Mouse (Mus musculus) limb, embryonic 11.5 days (tissue): ENCODE measurements around the gene 4933427D14Rik. TPM values are rescaled to one million over a fixed set of nuclear protein-coding genes. Genes with fewer than 3 reads are reported as not detected.

ENCODE experiments used
- ATAC-seq: fragments of 200-750 bp; cut with Nextera tagmentation; 2 replicates; pipeline ENCODE4 v1.8.0; 2017; ENCODE audit warnings: low read depth; ENCODE audit not compliant: insufficient number of reproducible peaks, low FRiP score, low TSS enrichment
- DNase-seq: peaks from one replicate; pipeline ENCODE4 v3.0.0-alpha.2; 2015; ENCODE audit warnings: low spot score
- H3K27ac ChIP-seq: fragments of 300-500 bp; sonication (generic); replicated peaks from 2 replicates; pipeline ENCODE4 v1.5.1; 2014; ENCODE audit warnings: low read depth, mild to moderate bottlenecking, low read length
- H3K27me3 ChIP-seq: fragments of 300-500 bp; sonication (generic); 2 replicates; pipeline ENCODE4 v1.6.1; 2014; ENCODE audit warnings: mild to moderate bottlenecking, low read length, mixed read lengths; ENCODE audit not compliant: control insufficient read depth, insufficient read depth
- H3K36me3 ChIP-seq: fragments of 300-500 bp; sonication (generic); 2 replicates; pipeline ENCODE4 v1.6.1; 2014; ENCODE audit warnings: mild to moderate bottlenecking, low read length, moderate library complexity, mixed read lengths; ENCODE audit not compliant: control insufficient read depth, insufficient read depth
- H3K4me1 ChIP-seq: fragments of 300-500 bp; sonication (generic); 2 replicates; pipeline ENCODE4 v1.6.1; 2014; ENCODE audit warnings: low read length, mixed read lengths; ENCODE audit not compliant: control insufficient read depth, insufficient read depth
- H3K4me2 ChIP-seq: fragments of 300-500 bp; sonication (generic); 2 replicates; pipeline ENCODE4 v1.6.1; 2014; ENCODE audit warnings: low read depth, mild to moderate bottlenecking, moderate library complexity; ENCODE audit not compliant: severe bottlenecking
- H3K4me3 ChIP-seq: fragments of 300-500 bp; sonication (generic); 2 replicates; pipeline ENCODE4 v1.5.1; 2014; ENCODE audit warnings: low read depth, low read length
- H3K9ac ChIP-seq: fragments of 300-500 bp; sonication (generic); 2 replicates; pipeline ENCODE4 v1.6.1; 2014; ENCODE audit warnings: mild to moderate bottlenecking, low read length
- H3K9me3 ChIP-seq: fragments of 300-500 bp; sonication (generic); 2 replicates; pipeline ENCODE4 v1.6.1; 2016; ENCODE audit warnings: low read length; ENCODE audit not compliant: control insufficient read depth
- WGBS: fragments of 180-500 bp; shearing (Covaris S2); extraction: QIAGEN DNeasy Blood & Tissue Kit; methylation state at CpG from one replicate; pipeline ENCODE4 v1.1.7; 2014; 5-methylcytosine and 5-hydroxymethylcytosine counted together
- polyA plus RNA-seq: library from polyadenylated mRNA; unstranded; fragments of >200 nt; fragmentation: Nextera tagmentation; extraction: Ambion mirVana; gene quantifications from 2 replicates; pipeline ENCODE4 v1.2.1, GENCODE M21; 2014

4933427D14Rik gene
- polyA plus RNA-seq, 1 experiment from 2014 or later = 11.0 TPM

- WGBS = 91% methylated on average over 2 of the region's 2 CpGs
- no peaks in the 10 kb centered on the region for H3K4me1 ChIP-seq
- H3K4me3 ChIP-seq = no peak overlapping the region
- H3K9ac ChIP-seq = no peak overlapping the region
- H3K9me3 ChIP-seq = no peaks in the 10 kb centered on the region
- no peak overlapping the region for H3K4me2 ChIP-seq
- peaks cover 6% of the 10 kb centered on the region; the same call in 1 of the 2 replicates for H3K36me3 ChIP-seq
- H3K27ac ChIP-seq = no peak overlapping the region
- DNase-seq (no peak), ATAC-seq (no peak)
- H3K27me3 ChIP-seq = no peaks in the 10 kb centered on the region
Measured at GRCm38 (mm10) chr11:72163198-72163597, 44.1 kb downstream of the 4933427D14Rik start.

GRCm38 (mm10) chr11:72156624-72157023, 50.6 kb downstream of the 4933427D14Rik start:
- no peaks in the 10 kb centered on the region for H3K9me3 ChIP-seq
- no peak overlapping the region for H3K4me3 ChIP-seq
- H3K27me3 ChIP-seq = no peaks in the 10 kb centered on the region
- H3K4me2 ChIP-seq = no peak overlapping the region
- 68% methylated on average over 2 of the region's 2 CpGs for WGBS
- H3K4me1 ChIP-seq = no peaks in the 10 kb centered on the region
- H3K9ac ChIP-seq = no peak overlapping the region
- peaks cover 5% of the 10 kb centered on the region; the same call in 1 of the 2 replicates for H3K36me3 ChIP-seq
- H3K27ac ChIP-seq = no peak overlapping the region
- DNase-seq = no peak
- ATAC-seq = no peak

- no peak for DNase-seq
- no peaks in the 10 kb centered on the region for H3K27me3 ChIP-seq
- ATAC-seq = no peak
- H3K27ac ChIP-seq = no peak overlapping the region
- H3K9me3 ChIP-seq = no peaks in the 10 kb centered on the region
- H3K4me1 ChIP-seq = no peaks in the 10 kb centered on the region
- H3K36me3 ChIP-seq = peaks cover 5% of the 10 kb centered on the region; the same call in 1 of the 2 replicates
- H3K4me2 ChIP-seq = no peak overlapping the region
- WGBS = 94% methylated on average over 4 of the region's 4 CpGs
- no peak overlapping the region for H3K4me3 ChIP-seq
- H3K9ac ChIP-seq = no peak overlapping the region
Measured at GRCm38 (mm10) chr11:72155981-72156428, 51.3 kb downstream of the 4933427D14Rik start.

- H3K9me3 ChIP-seq = no peaks in the 10 kb centered on the region
- no peak overlapping the region for H3K27ac ChIP-seq
- no peak overlapping the region for H3K4me3 ChIP-seq
- DNase-seq (no peak), ATAC-seq (no peak)
- H3K27me3 ChIP-seq = no peaks in the 10 kb centered on the region
- H3K4me1 ChIP-seq = no peaks in the 10 kb centered on the region
- WGBS = 84% methylated on average over 11 of the region's 11 CpGs
- no peak overlapping the region for H3K4me2 ChIP-seq
- H3K36me3 ChIP-seq = peaks cover 5% of the 10 kb centered on the region; the same call in 1 of the 2 replicates
- H3K9ac ChIP-seq = no peak overlapping the region
Measured at GRCm38 (mm10) chr11:72155186-72155980, 51.9 kb downstream of the 4933427D14Rik start.

- ATAC-seq = no peak
- H3K9me3 ChIP-seq = no peaks in the 10 kb centered on the region
Measured at GRCm38 (mm10) chr11:72153122-72153862, 54.0 kb downstream of the 4933427D14Rik start.

GRCm38 (mm10) chr11:72151120-72151519, 56.1 kb downstream of the 4933427D14Rik start:
- H3K4me1 ChIP-seq = no peaks in the 10 kb centered on the region
- WGBS = 65% methylated on average over 2 of the region's 2 CpGs
- H3K9ac ChIP-seq = no peak overlapping the region
- no peak overlapping the region for H3K4me2 ChIP-seq
- no peak for DNase-seq
- H3K4me3 ChIP-seq = no peak overlapping the region
- no peaks in the 10 kb centered on the region for H3K27me3 ChIP-seq
- ATAC-seq = no peak
- no peak overlapping the region for H3K27ac ChIP-seq
- H3K9me3 ChIP-seq = no peaks in the 10 kb centered on the region
- peaks cover 3% of the 10 kb centered on the region; the same call in 1 of the 2 replicates for H3K36me3 ChIP-seq

More at GRCm38 (mm10) chr11:72153122-72153862, 54.0 kb downstream of the 4933427D14Rik start:
- WGBS = 86% methylated on average over 12 of the region's 12 CpGs
- H3K36me3 ChIP-seq = peaks cover 3% of the 10 kb centered on the region; the same call in 1 of the 2 replicates
- no peak overlapping the region for H3K9ac ChIP-seq
- no peak overlapping the region for H3K4me2 ChIP-seq
- no peak for DNase-seq
- H3K27me3 ChIP-seq = no peaks in the 10 kb centered on the region
- no peak overlapping the region for H3K27ac ChIP-seq
- no peak overlapping the region for H3K4me3 ChIP-seq
- no peaks in the 10 kb centered on the region for H3K4me1 ChIP-seq

GRCm38 (mm10) chr11:72147910-72148309, 59.3 kb downstream of the 4933427D14Rik start:
- H3K27me3 ChIP-seq = no peaks in the 10 kb centered on the region
- no peak overlapping the region for H3K4me2 ChIP-seq
- H3K9me3 ChIP-seq = no peaks in the 10 kb centered on the region
- no peak for DNase-seq
- H3K9ac ChIP-seq = no peak overlapping the region
- H3K4me1 ChIP-seq = no peaks in the 10 kb centered on the region
- no peak overlapping the region for H3K4me3 ChIP-seq
- H3K27ac ChIP-seq = no peak overlapping the region
- no peaks in the 10 kb centered on the region for H3K36me3 ChIP-seq
- 68% methylated on average over 3 of the region's 3 CpGs for WGBS
- no peak for ATAC-seq

GRCm38 (mm10) chr11:72145877-72146248, 61.4 kb downstream of the 4933427D14Rik start:
- Histone ChIP-seq H3K9me3 (no peaks in the 10 kb centered on the region), H3K4me3 (no peak overlapping the region), H3K27ac (no peak overlapping the region), H3K36me3 (no peaks in the 10 kb centered on the region), H3K27me3 (no peaks in the 10 kb centered on the region), H3K4me2 (no peak overlapping the region), H3K9ac (no peak overlapping the region), H3K4me1 (no peaks in the 10 kb centered on the region)
- no peak for ATAC-seq
- WGBS = 89% methylated on average over 1 of the region's 1 CpGs
- DNase-seq = no peak
